Mouse (Mus musculus) heart, adult 11 months (tissue): ENCODE measurements at regions not wholly inside any gene's neighbourhood (a gene's known extent, or its start where the extent isn't known, plus 50 kb on each side); places are given as distances from the start of the nearest gene placed in this dataset.

Experiments
- DNase-seq: peaks from one replicate; pipeline ENCODE4 v3.0.0; 2022

DNA sequence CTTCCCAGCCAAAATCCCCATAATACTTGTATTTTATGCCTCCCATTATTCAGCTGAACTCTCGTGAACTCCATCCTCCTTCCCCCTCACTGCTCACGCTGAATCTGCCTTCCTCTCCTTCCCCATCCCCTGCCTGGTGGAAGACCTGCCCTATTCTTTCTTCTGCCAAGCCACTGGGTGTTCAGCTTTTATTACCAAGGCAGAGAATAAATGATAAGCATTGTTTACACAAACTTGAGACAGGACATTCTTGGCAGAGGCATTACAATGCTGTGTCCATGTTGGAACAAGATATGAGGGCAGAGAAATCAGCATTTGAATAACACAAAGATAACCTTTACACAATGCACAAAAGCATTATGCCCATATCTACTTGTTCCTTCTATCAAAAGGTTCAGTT lies 80.2 kb downstream of the Dhrs2 start:
- DNase-seq: no peak

- DNase-seq: peak; percentile 87
Observed at GRCm38 (mm10) chr14:55313615-55314014, 91.8 kb downstream of the Dhrs2 start.

GRCm38 (mm10) chr14:55323897-55324296 lies 102.1 kb downstream of the Dhrs2 start:
- DNase-seq: no peak

DNA sequence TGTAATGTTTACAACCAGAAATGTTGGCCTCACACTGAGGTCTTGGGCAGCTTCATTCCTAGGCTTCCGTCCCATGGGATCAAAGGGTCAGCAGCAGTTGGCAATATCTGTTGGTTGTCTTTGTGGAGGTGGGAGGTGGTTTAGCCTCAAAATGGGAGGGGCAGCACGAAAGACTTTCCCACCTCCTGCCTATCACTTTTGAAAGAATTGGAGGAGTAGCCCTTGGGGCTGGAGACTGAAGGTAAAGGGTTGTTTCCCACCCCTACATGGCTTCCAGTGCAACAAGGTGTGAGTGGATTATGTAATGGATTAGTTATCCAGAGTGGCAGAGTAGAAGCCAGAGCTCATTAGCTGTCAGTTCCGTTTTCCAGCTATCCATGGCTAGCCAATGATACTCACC lies 102.5 kb downstream of the Dhrs2 start:
- no peak for DNase-seq

DNA sequence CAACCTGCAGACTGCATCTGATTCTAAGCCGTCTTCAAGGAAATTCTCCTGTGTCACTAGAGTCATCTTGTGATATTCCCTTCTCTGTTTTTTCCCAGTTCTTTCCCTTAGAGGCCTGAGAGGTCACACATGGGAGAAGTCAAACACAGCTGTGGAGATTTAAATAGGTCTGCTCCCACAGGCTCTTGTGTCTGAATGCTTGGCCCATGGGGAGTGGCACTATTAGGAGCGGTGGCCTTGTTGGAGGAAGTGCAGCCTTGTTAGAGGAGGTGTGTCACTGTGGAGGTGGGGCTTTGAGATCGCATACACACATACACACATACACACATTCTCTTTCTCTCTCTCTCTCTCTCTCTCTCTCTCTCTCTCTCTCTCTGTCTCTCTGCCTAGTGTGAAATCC lies 112.0 kb downstream of the Dhrs2 start:
- no peak for DNase-seq

DNA sequence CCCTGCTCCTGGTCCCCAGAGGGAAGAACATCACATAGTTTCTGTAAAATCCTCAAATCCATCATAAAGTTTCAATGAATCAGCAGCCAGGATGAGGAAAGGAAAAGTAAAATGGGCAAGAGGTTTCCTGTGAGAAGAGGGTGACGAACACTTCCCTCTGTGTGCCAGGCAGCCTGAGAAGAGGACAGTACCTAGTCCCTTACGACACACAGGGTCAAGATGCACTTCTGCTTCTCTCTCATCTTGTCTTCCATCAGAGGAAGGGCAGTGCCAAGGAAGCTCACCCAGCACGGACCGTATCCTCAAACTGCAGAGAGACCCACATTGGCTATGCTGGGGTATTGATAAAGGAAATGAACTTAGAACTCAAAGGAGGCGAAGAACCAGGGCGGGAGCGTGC lies 112.5 kb downstream of the Dhrs2 start:
- DNase-seq: no peak

GRCm38 (mm10) chr14:55335586-55335985 lies 113.8 kb downstream of the Dhrs2 start:
- DNase-seq: no peak

DNA sequence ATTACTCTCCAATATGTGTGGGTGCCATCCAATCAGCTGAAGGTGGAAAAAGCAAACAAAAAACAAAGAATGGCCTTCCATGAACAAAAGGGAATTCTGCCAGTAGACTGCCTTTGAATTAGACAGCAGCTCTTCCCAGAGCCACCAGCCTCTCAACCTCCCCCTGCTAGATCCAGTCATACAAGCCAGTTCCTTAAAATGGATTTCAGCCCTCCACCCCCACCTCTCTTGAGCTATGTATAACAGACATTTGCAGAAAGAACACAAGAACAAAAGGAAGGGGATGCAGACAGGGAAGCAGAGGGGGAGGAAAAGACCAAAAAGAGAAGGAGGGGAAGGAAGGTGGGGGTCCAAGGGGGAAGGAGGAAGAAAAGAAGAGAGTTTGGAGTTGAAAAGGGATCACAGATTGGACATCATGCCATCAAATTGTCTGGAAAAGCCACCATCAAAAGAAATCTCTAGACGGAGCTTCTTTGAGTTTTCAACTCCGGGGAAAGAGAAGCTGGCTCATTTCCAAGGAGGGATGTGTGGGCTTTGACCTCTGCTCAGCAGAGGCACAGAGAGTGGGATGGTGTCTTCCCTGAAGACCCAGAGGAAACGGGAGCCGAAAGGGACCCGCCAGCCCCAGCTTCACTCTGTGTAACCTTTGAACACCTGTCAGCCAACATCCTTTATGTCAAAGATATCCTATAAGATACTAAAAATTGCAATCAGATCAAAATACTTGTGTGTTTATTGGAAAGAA lies 114.8 kb downstream of the Dhrs2 start:
- no peak for DNase-seq

- no peak for DNase-seq
Observed at GRCm38 (mm10) chr14:55338010-55338409, 116.2 kb downstream of the Dhrs2 start.

DNA sequence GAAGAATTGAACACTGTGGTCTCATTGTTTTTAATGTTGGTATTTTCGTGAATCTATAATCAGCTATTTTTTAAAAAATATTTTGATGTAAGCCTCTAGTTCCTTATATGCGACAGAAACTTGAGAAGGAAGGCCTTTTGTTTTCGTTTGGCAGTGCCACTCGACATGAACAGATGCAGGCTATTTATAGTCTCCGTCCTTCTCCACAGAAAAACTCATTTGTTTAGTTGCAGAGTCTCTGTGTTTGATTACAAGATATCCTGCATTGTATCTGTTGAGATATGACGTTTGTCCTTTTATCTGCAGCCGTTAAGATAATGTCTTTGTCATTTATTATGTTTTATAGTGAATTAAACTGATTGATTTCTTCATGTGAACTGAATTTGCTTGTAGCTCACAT lies 116.7 kb downstream of the Dhrs2 start:
- no peak for DNase-seq

DNA sequence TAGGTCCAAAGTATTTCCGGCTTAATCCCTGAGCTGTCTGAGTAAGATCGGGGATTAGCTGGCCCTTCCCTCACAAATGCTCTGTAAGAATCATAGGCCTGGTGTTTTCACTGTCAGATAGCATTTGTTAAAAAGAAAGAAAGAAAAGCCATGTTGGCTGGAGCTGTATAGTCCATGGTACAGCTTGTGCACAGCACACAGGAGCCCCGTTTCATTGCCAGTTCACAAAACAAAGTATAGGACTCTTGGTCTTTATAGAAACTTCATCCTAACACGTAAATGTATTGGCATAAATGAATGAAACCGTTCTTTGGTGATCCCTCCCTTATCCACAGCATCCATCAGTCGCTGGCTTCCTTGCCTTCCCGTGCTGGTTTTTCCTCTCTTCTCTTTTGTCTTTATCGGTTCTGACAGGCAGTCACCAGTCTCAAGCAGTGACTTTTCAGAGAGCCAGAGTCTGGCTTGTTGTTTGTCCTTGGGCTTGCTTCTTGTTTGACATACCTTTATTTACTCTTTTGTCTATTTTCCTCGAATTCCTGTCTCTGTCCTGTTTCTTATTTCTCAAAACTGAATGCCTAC lies 117.3 kb downstream of the Dhrs2 start:
- no peak for DNase-seq

GRCm38 (mm10) chr14:55343341-55343740 lies 121.5 kb downstream of the Dhrs2 start:
- no peak for DNase-seq

GRCm38 (mm10) chr14:55343914-55344313 lies 122.1 kb downstream of the Dhrs2 start:
- no peak for DNase-seq

DNA sequence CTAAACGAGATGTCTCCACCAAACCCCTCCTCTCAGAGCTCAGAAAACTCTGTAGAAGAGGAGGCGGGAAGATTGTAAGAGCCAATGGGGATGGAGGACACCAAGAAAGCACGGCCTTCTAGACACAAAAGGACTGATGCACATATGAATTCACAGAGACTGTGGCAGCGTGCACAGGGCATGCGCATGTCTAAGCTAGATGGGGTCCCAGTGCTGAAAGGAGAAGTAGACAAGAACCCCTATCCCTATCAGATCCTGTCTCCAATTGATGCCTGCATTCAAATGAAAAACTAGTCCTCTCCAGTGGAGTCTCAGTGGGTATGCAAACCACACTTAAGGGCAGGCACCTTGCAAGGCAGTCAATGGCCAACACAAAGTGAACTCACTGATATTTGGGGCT lies 123.3 kb downstream of the Dhrs2 start:
- DNase-seq: no peak

- DNase-seq: peak; percentile 96
Observed at GRCm38 (mm10) chr14:55348098-55348497, 126.3 kb downstream of the Dhrs2 start.

GRCm38 (mm10) chr14:55357258-55357657 lies 121.3 kb upstream of the Dhrs4 start:
- peak; percentile 91 for DNase-seq

- DNase-seq: no peak
Observed at GRCm38 (mm10) chr14:55358429-55358828, 120.1 kb upstream of the Dhrs4 start.

GRCm38 (mm10) chr14:55362316-55362715 lies 116.2 kb upstream of the Dhrs4 start:
- DNase-seq: peak; percentile 94

GRCm38 (mm10) chr14:55362757-55363156 lies 115.8 kb upstream of the Dhrs4 start:
- DNase-seq: peak; percentile 41

DNA sequence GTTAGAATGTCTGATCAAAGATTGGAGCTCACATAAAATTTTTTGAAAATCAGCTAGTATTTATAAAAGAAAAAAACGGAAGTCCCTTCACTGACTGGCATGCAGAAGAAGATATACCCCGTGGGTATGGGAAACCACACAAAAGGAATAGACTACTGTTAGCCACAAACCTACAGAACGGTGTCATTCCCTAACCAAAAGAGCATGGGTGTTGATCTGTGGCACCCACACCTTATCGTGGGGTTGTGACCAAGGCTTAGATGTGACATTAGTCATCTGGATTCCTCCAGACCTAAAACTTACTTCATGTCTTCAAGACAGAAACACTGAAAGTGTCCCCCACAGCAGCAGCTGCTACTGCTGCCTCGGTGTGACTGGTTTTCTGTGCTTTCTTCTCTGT lies 108.2 kb upstream of the Dhrs4 start:
- peak; percentile 24 for DNase-seq

GRCm38 (mm10) chr14:55372960-55373359 lies 105.6 kb upstream of the Dhrs4 start:
- peak; percentile 84 for DNase-seq

DNA sequence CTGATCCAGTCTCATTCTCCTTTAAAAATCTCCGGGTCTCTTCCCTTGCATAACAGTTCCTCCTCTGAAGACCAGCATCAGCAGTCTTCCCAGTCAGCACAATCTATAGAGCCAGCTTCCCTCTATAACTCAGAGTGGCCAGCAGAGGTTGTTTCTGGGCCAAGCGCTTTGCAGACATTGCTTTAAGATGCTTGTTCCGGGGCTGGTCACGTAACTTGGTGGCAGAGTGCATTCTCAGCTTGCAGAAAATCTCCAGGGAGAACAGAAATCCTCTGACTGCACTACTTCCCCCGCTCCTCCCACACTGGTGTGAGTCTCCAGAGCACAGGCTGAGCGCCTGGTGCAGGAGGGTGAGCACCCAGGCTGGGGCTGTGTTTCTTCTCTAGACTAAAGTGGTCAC lies 91.8 kb upstream of the Dhrs4 start:
- peak; percentile 94 for DNase-seq

- DNase-seq: peak; percentile 89
Observed at GRCm38 (mm10) chr14:55387378-55387777, 91.2 kb upstream of the Dhrs4 start.

GRCm38 (mm10) chr14:55392390-55392789 lies 86.2 kb upstream of the Dhrs4 start:
- DNase-seq: peak; percentile 87

DNA sequence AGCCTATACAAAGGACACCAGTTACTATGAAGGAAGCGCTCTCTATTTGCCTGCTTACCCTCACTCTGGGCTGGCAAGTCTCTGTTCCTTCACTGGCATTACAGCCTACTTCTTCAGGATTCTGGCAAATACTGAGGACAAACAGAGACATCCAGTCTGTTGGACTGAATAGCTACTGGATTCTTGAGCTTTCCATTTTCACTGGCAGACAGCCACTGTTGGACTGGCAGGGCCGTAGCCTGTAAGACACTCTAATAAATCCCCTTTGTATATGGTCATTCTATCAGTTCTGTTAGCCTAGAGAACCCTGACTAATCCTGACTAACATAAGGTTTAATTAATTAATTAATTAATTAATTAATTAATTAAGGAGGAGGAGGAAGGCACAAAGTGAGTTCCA lies 72.4 kb upstream of the Dhrs4 start:
- peak; percentile 23 for DNase-seq
